Mouse (Mus musculus) heart, adult 11 months (tissue): ENCODE measurements at regions not wholly inside any gene's neighbourhood (a gene's known extent, or its start where the extent isn't known, plus 50 kb on each side); places are given as distances from the start of the nearest gene placed in this dataset.

ENCODE experiments used
- DNase-seq: peaks from one replicate; pipeline ENCODE4 v3.0.0; 2022

DNA sequence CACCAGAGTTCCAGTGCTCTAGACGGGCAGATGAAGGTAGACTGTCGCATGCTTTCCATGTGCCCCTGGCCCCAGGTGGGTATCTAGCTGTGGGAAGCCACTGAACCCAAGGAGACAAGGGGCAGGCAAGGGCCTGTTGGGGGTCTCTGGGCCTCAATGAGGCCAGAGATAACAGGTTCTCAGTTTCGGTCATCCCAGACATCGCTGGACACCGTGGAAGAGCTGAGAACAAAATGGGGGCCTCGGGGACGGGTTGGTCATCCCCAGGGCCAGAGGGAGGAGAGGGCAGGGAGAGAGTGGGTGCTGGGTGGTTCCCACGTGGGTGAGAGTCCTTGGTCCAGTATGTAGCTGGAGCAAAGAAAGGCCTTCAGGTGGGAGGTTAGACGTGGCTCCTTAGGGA is 307.2 kb downstream of the Zfp804a start:
- peak; percentile 81 for DNase-seq

DNA sequence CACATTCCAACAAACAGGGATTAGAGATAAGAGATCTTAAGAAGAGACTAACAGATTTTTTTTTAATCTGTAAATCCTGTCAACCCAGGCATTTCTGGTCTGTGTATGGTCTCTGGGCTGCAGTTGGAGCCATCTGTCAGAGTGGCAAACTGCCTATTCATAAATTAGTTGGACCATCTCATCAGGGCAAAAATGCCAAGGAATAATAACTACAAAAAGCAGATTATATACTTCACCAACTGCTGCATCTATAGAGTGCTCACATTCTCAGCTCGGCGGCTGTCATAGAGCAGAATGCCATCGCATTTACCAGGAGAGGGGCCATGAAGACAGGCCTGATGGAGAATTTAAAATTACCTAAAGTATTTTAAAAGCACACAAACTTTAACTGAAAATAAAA is 320.1 kb downstream of the Zfp804a start:
- no peak for DNase-seq

- DNase-seq = no peak
Measured at GRCm38 (mm10) chr2:82378476-82378875, 325.5 kb downstream of the Zfp804a start.

GRCm38 (mm10) chr2:82385123-82385522 is 332.1 kb downstream of the Zfp804a start:
- DNase-seq = no peak

GRCm38 (mm10) chr2:82387744-82388143 is 334.7 kb downstream of the Zfp804a start:
- no peak for DNase-seq

- DNase-seq = no peak
Measured at GRCm38 (mm10) chr2:82395426-82395825, 342.4 kb downstream of the Zfp804a start.

- no peak for DNase-seq
Measured at GRCm38 (mm10) chr2:82445706-82446105, 392.7 kb downstream of the Zfp804a start.

DNA sequence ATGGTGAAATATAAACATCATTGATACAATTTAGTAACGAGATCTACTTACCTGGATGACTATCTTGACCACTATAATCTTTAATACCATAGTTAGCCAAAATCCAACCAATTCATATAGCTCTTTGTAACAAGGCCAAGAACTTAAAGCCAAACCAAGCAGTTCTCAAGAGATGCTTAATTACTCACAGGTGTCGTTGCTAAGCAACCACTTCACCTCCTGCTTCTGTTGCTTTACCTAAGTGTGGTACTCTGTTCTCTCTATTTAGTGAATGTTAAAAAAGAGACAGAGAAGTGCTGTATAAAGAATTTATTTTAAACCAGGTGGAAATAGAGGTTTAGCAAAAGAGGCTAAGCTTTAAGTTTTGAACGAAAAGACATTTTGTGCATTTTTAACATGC is 402.7 kb downstream of the Zfp804a start:
- DNase-seq = no peak
